Mouse (Mus musculus): ENCODE results near the gene Cx3cl1. TPM values are rescaled to one million over a fixed set of nuclear protein-coding genes. Genes with fewer than 3 reads are reported as not detected.

Gene Cx3cl1
- polyA plus RNA-seq, 1 experiment from 2014 or later: 41.3 TPM

- H3K9ac ChIP-seq: no peak overlapping the region
- H3K9me3 ChIP-seq: no peaks in the 10 kb centered on the region
- WGBS: 87% methylated on average over 6 of the region's 6 CpGs
- H3K4me3 ChIP-seq: no peak overlapping the region
- peaks cover 7% of the 10 kb centered on the region for H3K4me1 ChIP-seq
- no peak overlapping the region for H3K4me2 ChIP-seq
- no peaks in the 10 kb centered on the region for H3K27me3 ChIP-seq (replicated peaks)
- ATAC-seq (replicated peaks): no peak
- H3K27ac ChIP-seq: no peak overlapping the region
- H3K36me3 ChIP-seq (replicated peaks): no peaks in the 10 kb centered on the region
These were observed 36.6 kb downstream of the Cx3cl1 start for GRCm38 (mm10) chr8:94808372-94808771.

GRCm38 (mm10) chr8:94810153-94810552 is 38.3 kb downstream of the Cx3cl1 start, which contains the start of gene Ccl17:
Gene Ccl17, plus strand, starts transcription at chr8:94810453.
- Histone ChIP-seq H3K9ac (no peak within 1 kb of the TSS), H3K4me1 (peaks cover 7% of the 10 kb centered on the region), H3K36me3 (replicated peaks) (no peaks in the 10 kb centered on the region), H3K4me3 (no peak within 1 kb of the TSS), H3K9me3 (no peaks in the 10 kb centered on the region), H3K27me3 (replicated peaks) (no peaks in the 10 kb centered on the region), H3K27ac (no peak within 1 kb of the TSS), H3K4me2 (no peak within 1 kb of the TSS)
- ATAC-seq (replicated peaks): no peak
- 74% methylated on average over 3 of the region's 3 CpGs for WGBS

- no peaks in the 10 kb centered on the region for H3K9me3 ChIP-seq
- H3K9ac ChIP-seq: no peak overlapping the region
These were observed 39.0 kb downstream of the Cx3cl1 start for GRCm38 (mm10) chr8:94810855-94811254.

DNA sequence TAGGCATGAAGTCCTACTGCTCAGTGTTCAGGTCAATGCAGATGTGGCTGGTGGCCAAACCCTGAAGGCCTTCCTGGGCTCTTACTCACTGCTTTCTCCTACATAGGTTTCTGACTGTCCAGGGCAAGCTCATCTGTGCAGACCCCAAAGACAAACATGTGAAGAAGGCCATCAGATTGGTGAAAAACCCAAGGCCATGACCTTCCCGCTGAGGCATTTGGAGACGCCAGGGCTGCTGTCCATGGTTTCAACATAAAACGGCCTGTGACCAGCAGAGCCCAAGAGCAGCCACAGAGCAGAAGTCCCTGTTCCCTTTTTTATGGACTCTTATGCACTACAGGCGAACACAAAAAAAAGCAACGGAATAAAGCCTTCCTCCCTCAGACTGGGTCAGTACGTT is 39.8 kb downstream of the Cx3cl1 start:
- Histone ChIP-seq H3K4me2 (no peak overlapping the region), H3K27me3 (replicated peaks) (no peaks in the 10 kb centered on the region), H3K4me3 (no peak overlapping the region), H3K9ac (no peak overlapping the region), H3K9me3 (no peaks in the 10 kb centered on the region), H3K4me1 (peaks cover 7% of the 10 kb centered on the region), H3K36me3 (replicated peaks) (no peaks in the 10 kb centered on the region), H3K27ac (no peak overlapping the region)
- ATAC-seq (replicated peaks): no peak
- WGBS: 88% methylated on average over 6 of the region's 6 CpGs

More at GRCm38 (mm10) chr8:94810855-94811254, 39.0 kb downstream of the Cx3cl1 start:
- H3K27ac ChIP-seq: no peak overlapping the region
- H3K36me3 ChIP-seq (replicated peaks): no peaks in the 10 kb centered on the region
- no peak overlapping the region for H3K4me2 ChIP-seq
- peaks cover 7% of the 10 kb centered on the region for H3K4me1 ChIP-seq
- WGBS: 86% methylated on average over 5 of the region's 5 CpGs
- no peak overlapping the region for H3K4me3 ChIP-seq
- H3K27me3 ChIP-seq (replicated peaks): no peaks in the 10 kb centered on the region
- ATAC-seq (replicated peaks): no peak

GRCm38 (mm10) chr8:94812645-94813098 is 40.9 kb downstream of the Cx3cl1 start:
- H3K4me3 ChIP-seq: peak overlapping the region; percentile 12
- peak; percentile 79 for ATAC-seq (replicated peaks)
- peak overlapping the region; percentile 37 for H3K4me2 ChIP-seq
- WGBS: 27% methylated on average over 6 of the region's 6 CpGs
- no peaks in the 10 kb centered on the region for H3K27me3 ChIP-seq (replicated peaks)
- peak overlapping the region; percentile 66 for H3K27ac ChIP-seq
- H3K9ac ChIP-seq: no peak overlapping the region
- H3K4me1 ChIP-seq: peaks cover 7% of the 10 kb centered on the region
- H3K9me3 ChIP-seq: no peaks in the 10 kb centered on the region
- no peaks in the 10 kb centered on the region for H3K36me3 ChIP-seq (replicated peaks)

DNA sequence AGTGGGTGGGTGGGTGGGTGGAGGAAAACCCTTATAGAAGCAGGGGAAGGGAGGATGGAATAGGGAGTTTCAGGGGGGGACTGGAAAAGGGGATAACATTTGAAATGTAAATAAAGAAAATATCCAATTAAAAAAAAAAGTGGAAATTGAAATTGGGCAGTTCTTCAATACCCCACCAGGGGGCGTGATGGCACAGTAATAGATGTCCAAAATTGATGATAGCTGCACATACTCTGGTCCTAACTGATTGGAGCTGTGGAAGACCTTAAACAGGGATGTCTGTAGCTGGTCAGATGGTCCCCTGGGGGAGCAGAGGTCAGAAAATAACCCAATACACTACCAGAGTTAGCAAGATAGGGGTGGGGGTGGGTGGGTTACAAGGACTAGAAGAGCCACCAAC is 42.7 kb downstream of the Cx3cl1 start:
- Histone ChIP-seq H3K4me2 (no peak overlapping the region), H3K4me1 (peaks cover 7% of the 10 kb centered on the region), H3K36me3 (replicated peaks) (no peaks in the 10 kb centered on the region), H3K9ac (no peak overlapping the region), H3K27me3 (replicated peaks) (no peaks in the 10 kb centered on the region), H3K4me3 (no peak overlapping the region), H3K9me3 (no peaks in the 10 kb centered on the region), H3K27ac (no peak overlapping the region)
- 0% methylated on average over 1 of the region's 1 CpGs for WGBS
- no peak for ATAC-seq (replicated peaks)

- ATAC-seq (replicated peaks): no peak
- 0 out of 2 replicates have a peak, but pooled peaks cover 2% of the 10 kb centered on the region for H3K36me3 ChIP-seq (replicated peaks)
- H3K9ac ChIP-seq: no peak overlapping the region
- no peaks in the 10 kb centered on the region for H3K9me3 ChIP-seq
- H3K27me3 ChIP-seq (replicated peaks): no peaks in the 10 kb centered on the region
- no peak overlapping the region for H3K4me3 ChIP-seq
- H3K27ac ChIP-seq: no peak overlapping the region
- 94% methylated on average over 11 of the region's 11 CpGs for WGBS
- H3K4me1 ChIP-seq: no peaks in the 10 kb centered on the region
- H3K4me2 ChIP-seq: no peak overlapping the region
These were observed 46.1 kb downstream of the Cx3cl1 start for GRCm38 (mm10) chr8:94817933-94818332.

DNA sequence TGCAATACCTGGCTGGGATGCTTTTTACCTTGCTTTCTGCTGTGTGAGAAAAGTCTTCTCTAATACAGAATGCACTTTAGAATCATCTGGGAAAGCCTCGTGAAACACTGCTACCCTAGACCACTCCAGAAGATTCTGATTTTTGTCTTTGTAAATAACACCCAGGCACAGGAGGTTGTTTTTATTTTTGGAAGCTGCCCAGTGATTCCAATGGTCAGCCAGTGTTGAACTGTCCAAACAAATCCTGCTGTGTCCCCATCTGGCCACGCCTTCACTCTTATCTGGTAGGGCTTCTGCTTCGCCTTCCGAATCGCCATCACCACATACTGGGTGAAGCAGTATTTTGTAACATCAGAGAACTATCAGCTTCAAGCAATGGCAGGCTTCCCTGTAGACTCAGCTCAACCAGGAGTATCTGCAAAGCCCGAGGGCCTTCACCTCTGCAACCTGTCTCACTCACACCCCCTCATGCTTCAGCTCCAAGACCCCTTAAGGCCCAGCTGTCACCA is 47.9 kb downstream of the Cx3cl1 start:
- Histone ChIP-seq H3K4me3 (no peak overlapping the region), H3K4me1 (no peaks in the 10 kb centered on the region), H3K27ac (no peak overlapping the region), H3K27me3 (replicated peaks) (no peaks in the 10 kb centered on the region), H3K36me3 (replicated peaks) (peaks cover 13% of the 10 kb centered on the region; the same call in 1 of the 2 replicates), H3K9me3 (no peaks in the 10 kb centered on the region), H3K4me2 (no peak overlapping the region), H3K9ac (no peak overlapping the region)
- ATAC-seq (replicated peaks): no peak
- WGBS: 89% methylated on average over 6 of the region's 6 CpGs

DNA sequence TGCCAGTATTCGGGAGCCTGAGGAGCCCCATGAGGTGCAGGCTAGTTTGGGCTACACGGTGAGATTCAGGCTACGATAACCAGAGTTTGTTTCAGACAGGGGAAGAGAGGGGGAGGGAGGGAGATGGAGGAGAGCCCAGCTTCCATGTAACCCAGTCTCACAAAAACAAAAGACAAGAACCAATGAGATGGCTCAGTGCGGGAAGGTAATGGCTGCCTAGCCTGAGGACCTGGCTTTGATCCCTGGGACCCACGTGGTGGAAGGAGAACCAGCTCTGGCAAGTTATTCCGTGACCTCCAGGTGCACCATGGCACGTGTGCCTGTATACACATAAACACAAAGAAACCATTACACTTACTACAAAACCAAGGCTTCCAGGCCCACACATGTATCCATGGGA is 48.7 kb downstream of the Cx3cl1 start:
- no peak for ATAC-seq (replicated peaks)

GRCm38 (mm10) chr8:94821381-94821780 is 49.6 kb downstream of the Cx3cl1 start:
- peaks cover 20% of the 10 kb centered on the region; the same call in 1 of the 2 replicates for H3K36me3 ChIP-seq (replicated peaks)
- H3K9ac ChIP-seq: no peak overlapping the region
- 90% methylated on average over 2 of the region's 2 CpGs for WGBS
- no peaks in the 10 kb centered on the region for H3K27me3 ChIP-seq (replicated peaks)
- no peak overlapping the region for H3K4me3 ChIP-seq
- no peak overlapping the region for H3K4me2 ChIP-seq
- ATAC-seq (replicated peaks): no peak
- no peaks in the 10 kb centered on the region for H3K9me3 ChIP-seq
- no peaks in the 10 kb centered on the region for H3K4me1 ChIP-seq
- H3K27ac ChIP-seq: no peak overlapping the region

More for the DNA sequence above, 48.7 kb downstream of the Cx3cl1 start:
- H3K27ac ChIP-seq: no peak overlapping the region
- no peaks in the 10 kb centered on the region for H3K27me3 ChIP-seq (replicated peaks)
- WGBS: 87% methylated on average over 7 of the region's 7 CpGs
- H3K4me3 ChIP-seq: no peak overlapping the region
- no peaks in the 10 kb centered on the region for H3K9me3 ChIP-seq
- no peak overlapping the region for H3K9ac ChIP-seq
- H3K4me2 ChIP-seq: no peak overlapping the region
- no peaks in the 10 kb centered on the region for H3K4me1 ChIP-seq
- H3K36me3 ChIP-seq (replicated peaks): peaks cover 17% of the 10 kb centered on the region; the same call in 1 of the 2 replicates

DNA sequence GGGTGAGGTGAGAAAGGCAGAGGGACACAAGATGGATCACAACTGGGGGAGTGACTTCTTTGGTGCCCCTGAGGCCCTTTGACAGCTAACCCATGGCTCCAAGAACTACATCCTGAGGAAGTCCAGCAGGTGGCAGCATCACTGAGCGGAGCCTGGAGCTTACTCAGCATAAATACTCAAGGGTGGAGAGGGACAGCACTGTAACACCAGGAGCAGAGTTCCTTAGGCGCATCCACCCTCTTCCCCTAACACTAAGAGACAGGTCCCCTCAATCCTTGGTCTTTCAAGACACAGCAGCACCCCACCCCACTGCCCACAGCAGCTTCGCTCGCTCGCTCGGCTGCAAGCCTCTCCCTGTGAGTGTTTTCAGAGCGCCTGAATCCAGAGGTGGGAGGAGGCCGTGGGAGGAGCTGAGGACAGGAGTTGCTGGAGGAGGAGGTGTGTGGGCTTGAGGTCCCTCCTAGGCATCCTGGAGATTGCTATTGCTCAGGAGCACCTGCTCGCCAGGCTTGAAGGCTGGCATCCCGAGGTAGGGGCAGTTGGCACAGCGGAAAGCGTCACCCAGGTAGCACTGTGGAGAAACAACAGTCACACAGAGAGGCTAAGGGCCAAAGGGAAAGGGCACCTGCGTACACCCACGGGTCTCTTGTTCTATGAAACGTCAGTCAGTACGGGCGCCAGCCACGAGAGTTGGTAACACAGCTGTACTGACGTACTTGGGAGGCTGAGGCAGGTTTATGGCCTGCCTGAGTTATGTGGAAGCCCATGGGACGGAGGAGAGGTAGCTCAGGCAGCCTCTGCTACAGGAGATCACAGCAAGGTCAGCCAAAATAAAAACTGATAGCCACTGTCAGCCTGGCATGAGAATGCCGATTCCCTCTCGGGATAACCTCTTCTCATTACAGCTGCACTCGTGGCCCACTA is 51.1 kb downstream of the Cx3cl1 start:
- ATAC-seq (replicated peaks): peak; percentile 39; the same call in 1 of the 2 replicates
- Histone ChIP-seq H3K27ac (no peak overlapping the region), H3K27me3 (replicated peaks) (no peaks in the 10 kb centered on the region), H3K4me1 (no peaks in the 10 kb centered on the region), H3K4me3 (no peak overlapping the region), H3K9ac (no peak overlapping the region), H3K9me3 (no peaks in the 10 kb centered on the region), H3K4me2 (no peak overlapping the region), H3K36me3 (replicated peaks) (peaks cover 23% of the 10 kb centered on the region; the same call in 1 of the 2 replicates)
- 82% methylated on average over 23 of the region's 23 CpGs for WGBS

GRCm38 (mm10) chr8:94825170-94825569 is 53.4 kb downstream of the Cx3cl1 start:
- 83% methylated on average over 6 of the region's 6 CpGs for WGBS
- Histone ChIP-seq H3K27ac (no peak overlapping the region), H3K9ac (no peak overlapping the region), H3K4me1 (no peaks in the 10 kb centered on the region), H3K9me3 (no peaks in the 10 kb centered on the region), H3K4me2 (no peak overlapping the region), H3K27me3 (replicated peaks) (no peaks in the 10 kb centered on the region), H3K36me3 (replicated peaks) (peaks cover 27% of the 10 kb centered on the region; the same call in 1 of the 2 replicates), H3K4me3 (no peak overlapping the region)
- ATAC-seq (replicated peaks): no peak
